Mouse (Mus musculus) lung, adult 2 months (tissue): ENCODE measurements at regions not wholly inside any gene's neighbourhood (a gene's known extent, or its start where the extent isn't known, plus 50 kb on each side); places are given as distances from the start of the nearest gene placed in this dataset.

Experiments used
- CTCF ChIP-seq: fragments of 200-500 bp; IDR thresholded peaks from 2 replicates; pipeline ENCODE4 v1.5.1; 2011; ENCODE audit warnings: mild to moderate bottlenecking, low read length, control low read depth; ENCODE audit not compliant: insufficient read depth
- POLR2A ChIP-seq: fragments of 200-500 bp; IDR thresholded peaks from 2 replicates; pipeline ENCODE4 v1.6.1; 2011; ENCODE audit warnings: low read depth, mild to moderate bottlenecking, control low read depth, low read length, borderline replicate concordance; ENCODE audit errors: extremely low read depth

DNA sequence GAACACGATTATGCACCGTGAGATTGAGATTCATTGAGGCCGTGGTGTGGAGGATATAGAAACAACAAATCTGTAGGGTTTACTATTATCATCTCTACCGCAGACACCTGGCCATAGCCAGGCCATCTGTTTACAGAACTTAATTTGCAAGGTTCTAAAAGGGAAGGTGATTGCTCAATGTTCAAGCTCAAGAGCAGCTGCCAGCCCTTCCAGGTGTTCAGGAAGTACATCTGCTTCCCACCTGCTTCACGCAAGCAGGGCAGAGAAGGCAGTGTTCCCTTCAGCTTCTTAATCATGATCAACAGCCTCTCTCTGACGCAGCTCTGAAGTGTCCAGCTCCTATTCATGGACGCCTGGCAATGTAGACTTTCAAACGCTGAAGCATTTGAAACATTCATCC, 202.4 kb upstream of the Prdm1 start:
- TF ChIP-seq CTCF = no peak
- TF ChIP-seq POLR2A = no peak
